Mouse (Mus musculus): ENCODE data around the gene Cdh3. TPM values are rescaled to one million over a fixed set of nuclear protein-coding genes. Genes with fewer than 3 reads are reported as not detected.

Gene Cdh3
- polyA plus RNA-seq, 1 experiment from 2014 or later: 8.1 TPM

- DNase-seq (ENCODE audit: low spot score) (no peak), ATAC-seq (ENCODE audit: low FRiP score, low TSS enrichment) (no peak)
- Histone ChIP-seq H3K4me1 (replicated peaks; ENCODE audit: control insufficient read depth, insufficient read depth) (no peaks in the 10 kb centered on the region), H3K4me2 (replicated peaks; ENCODE audit: low read depth) (no peak overlapping the region), H3K27ac (replicated peaks) (no peak overlapping the region), H3K4me3 (ENCODE audit: low read depth, low read length) (no peak overlapping the region), H3K36me3 (ENCODE audit: control insufficient read depth, insufficient read depth, low read length) (0 out of 2 replicates have a peak, but pooled peaks cover 2% of the 10 kb centered on the region), H3K9me3 (ENCODE audit: control insufficient read depth, low read length) (no peaks in the 10 kb centered on the region), H3K9ac (ENCODE audit: low read length) (no peak overlapping the region), H3K27me3 (ENCODE audit: control insufficient read depth, insufficient read depth, low read length) (no peaks in the 10 kb centered on the region)
- WGBS: 94% methylated on average over 1 of the region's 1 CpGs
- TF ChIP-seq EP300 (optimal IDR thresholded peaks at IDR 0.05) (no peak), CTCF (IDR thresholded peaks at IDR 0.05; ENCODE audit: low read depth) (no peak)
Observed at GRCm38 (mm10) chr8:106550906-106551305, 40.2 kb downstream of the Cdh3 start.

- Histone ChIP-seq H3K9ac (ENCODE audit: low read length) (no peak overlapping the region), H3K4me2 (replicated peaks; ENCODE audit: low read depth) (no peak overlapping the region), H3K4me3 (ENCODE audit: low read depth, low read length) (no peak overlapping the region), H3K27me3 (ENCODE audit: control insufficient read depth, insufficient read depth, low read length) (no peaks in the 10 kb centered on the region), H3K4me1 (replicated peaks; ENCODE audit: control insufficient read depth, insufficient read depth) (no peaks in the 10 kb centered on the region), H3K9me3 (ENCODE audit: control insufficient read depth, low read length) (no peaks in the 10 kb centered on the region), H3K27ac (replicated peaks) (no peak overlapping the region), H3K36me3 (ENCODE audit: control insufficient read depth, insufficient read depth, low read length) (0 out of 2 replicates have a peak, but pooled peaks cover 2% of the 10 kb centered on the region)
- no peak for DNase-seq (ENCODE audit: low spot score)
- WGBS: 98% methylated on average over 5 of the region's 5 CpGs
- ATAC-seq (ENCODE audit: low FRiP score, low TSS enrichment): no peak
- no peak for TF ChIP-seq EP300 (optimal IDR thresholded peaks at IDR 0.05)
- peak; percentile 45 for TF ChIP-seq CTCF (IDR thresholded peaks at IDR 0.05; ENCODE audit: low read depth)
Observed at GRCm38 (mm10) chr8:106554011-106554410, 43.3 kb downstream of the Cdh3 start.

GRCm38 (mm10) chr8:106556068-106556645, 45.5 kb downstream of the Cdh3 start:
- no peak for DNase-seq (ENCODE audit: low spot score)
- no peak for ATAC-seq (ENCODE audit: low FRiP score, low TSS enrichment)
- Histone ChIP-seq H3K36me3 (ENCODE audit: control insufficient read depth, insufficient read depth, low read length) (0 out of 2 replicates have a peak, but pooled peaks cover 2% of the 10 kb centered on the region), H3K9ac (ENCODE audit: low read length) (no peak overlapping the region), H3K4me2 (replicated peaks; ENCODE audit: low read depth) (no peak overlapping the region), H3K27me3 (ENCODE audit: control insufficient read depth, insufficient read depth, low read length) (no peaks in the 10 kb centered on the region), H3K27ac (replicated peaks) (no peak overlapping the region), H3K4me3 (ENCODE audit: low read depth, low read length) (no peak overlapping the region), H3K4me1 (replicated peaks; ENCODE audit: control insufficient read depth, insufficient read depth) (no peaks in the 10 kb centered on the region), H3K9me3 (ENCODE audit: control insufficient read depth, low read length) (no peaks in the 10 kb centered on the region)
- no peak for TF ChIP-seq EP300 (optimal IDR thresholded peaks at IDR 0.05)
- TF ChIP-seq CTCF (IDR thresholded peaks at IDR 0.05; ENCODE audit: low read depth): no peak
- 65% methylated on average over 6 of the region's 7 CpGs for WGBS

- H3K4me1 ChIP-seq (replicated peaks; ENCODE audit: control insufficient read depth, insufficient read depth): no peaks in the 10 kb centered on the region
- WGBS: 36% methylated on average over 9 of the region's 9 CpGs
- H3K9me3 ChIP-seq (ENCODE audit: control insufficient read depth, low read length): no peaks in the 10 kb centered on the region
- no peaks in the 10 kb centered on the region for H3K36me3 ChIP-seq (ENCODE audit: control insufficient read depth, insufficient read depth, low read length)
- H3K27me3 ChIP-seq (ENCODE audit: control insufficient read depth, insufficient read depth, low read length): no peaks in the 10 kb centered on the region
- H3K4me2 ChIP-seq (replicated peaks; ENCODE audit: low read depth): no peak overlapping the region
- no peak overlapping the region for H3K4me3 ChIP-seq (ENCODE audit: low read depth, low read length)
- no peak for ATAC-seq (ENCODE audit: low FRiP score, low TSS enrichment)
- H3K9ac ChIP-seq (ENCODE audit: low read length): no peak overlapping the region
- no peak for TF ChIP-seq CTCF (IDR thresholded peaks at IDR 0.05; ENCODE audit: low read depth)
- TF ChIP-seq EP300 (optimal IDR thresholded peaks at IDR 0.05): no peak
- no peak overlapping the region for H3K27ac ChIP-seq (replicated peaks)
- DNase-seq (ENCODE audit: low spot score): no peak
Observed at GRCm38 (mm10) chr8:106559844-106560243, 49.2 kb downstream of the Cdh3 start.

GRCm38 (mm10) chr8:106561097-106561865, 50.6 kb downstream of the Cdh3 start:
- WGBS: 21% methylated on average over 21 of the region's 21 CpGs
- ATAC-seq (ENCODE audit: low FRiP score, low TSS enrichment): peak; percentile 95
- TF ChIP-seq CTCF (IDR thresholded peaks at IDR 0.05; ENCODE audit: low read depth) (peak; percentile 99), EP300 (optimal IDR thresholded peaks at IDR 0.05) (no peak)
- no peaks in the 10 kb centered on the region for H3K4me1 ChIP-seq (replicated peaks; ENCODE audit: control insufficient read depth, insufficient read depth)
- no peak overlapping the region for H3K4me2 ChIP-seq (replicated peaks; ENCODE audit: low read depth)
- peak; percentile 92 for DNase-seq (ENCODE audit: low spot score)
- H3K9ac ChIP-seq (ENCODE audit: low read length): no peak overlapping the region
- H3K4me3 ChIP-seq (ENCODE audit: low read depth, low read length): no peak overlapping the region
- no peaks in the 10 kb centered on the region for H3K27me3 ChIP-seq (ENCODE audit: control insufficient read depth, insufficient read depth, low read length)
- H3K27ac ChIP-seq (replicated peaks): peak overlapping the region; percentile 69
- H3K36me3 ChIP-seq (ENCODE audit: control insufficient read depth, insufficient read depth, low read length): no peaks in the 10 kb centered on the region
- no peaks in the 10 kb centered on the region for H3K9me3 ChIP-seq (ENCODE audit: control insufficient read depth, low read length)

- Histone ChIP-seq H3K27ac (replicated peaks) (peak overlapping the region; percentile 82), H3K4me3 (ENCODE audit: low read depth, low read length) (no peak overlapping the region), H3K9ac (ENCODE audit: low read length) (no peak overlapping the region), H3K9me3 (ENCODE audit: control insufficient read depth, low read length) (no peaks in the 10 kb centered on the region), H3K27me3 (ENCODE audit: control insufficient read depth, insufficient read depth, low read length) (no peaks in the 10 kb centered on the region), H3K36me3 (ENCODE audit: control insufficient read depth, insufficient read depth, low read length) (no peaks in the 10 kb centered on the region), H3K4me2 (replicated peaks; ENCODE audit: low read depth) (no peak overlapping the region), H3K4me1 (replicated peaks; ENCODE audit: control insufficient read depth, insufficient read depth) (no peaks in the 10 kb centered on the region)
- TF ChIP-seq CTCF (IDR thresholded peaks at IDR 0.05; ENCODE audit: low read depth) (no peak), EP300 (optimal IDR thresholded peaks at IDR 0.05) (peak; percentile 97)
- peak; percentile 51 for ATAC-seq (ENCODE audit: low FRiP score, low TSS enrichment)
- WGBS: 58% methylated on average over 3 of the region's 3 CpGs
- DNase-seq (ENCODE audit: low spot score): peak; percentile 63
Observed at GRCm38 (mm10) chr8:106563691-106564182, 53.0 kb downstream of the Cdh3 start.
